Mouse (Mus musculus): ENCODE data around the gene Bloc1s1.

DNA sequence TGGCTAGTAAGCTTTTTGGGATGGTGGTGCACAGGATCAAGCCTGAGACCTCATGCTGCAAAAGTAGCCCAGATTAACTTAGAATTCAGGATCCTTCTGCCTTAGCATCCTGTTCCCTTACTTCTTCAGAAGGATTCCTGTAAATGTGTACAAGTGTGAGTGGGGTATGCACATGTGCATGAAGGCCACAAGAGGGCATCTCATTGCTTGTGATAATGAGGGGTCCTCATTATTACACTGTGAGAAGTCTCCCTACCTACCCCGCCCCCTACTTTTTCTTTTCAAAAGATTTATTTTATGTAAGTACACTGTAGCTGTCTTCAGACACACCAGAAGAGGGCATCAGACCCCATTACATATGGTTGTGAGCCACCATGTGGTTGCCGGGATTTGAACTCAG is 8.3 kb downstream of the Bloc1s1 start:
- TF ChIP-seq CTCF (IDR thresholded peaks at IDR 0.05; ENCODE audit: low read depth, low read length) (no peak), POLR2A (IDR thresholded peaks at IDR 0.05; ENCODE audit: extremely low read depth, insufficient read depth, low read length) (no peak)
